Mouse (Mus musculus): ENCODE data around the gene Edn3.
A peak's percentile ranks its signal among the peaks of the same experiment; 100 is the strongest.

The Edn3 gene

GRCm38 (mm10) chr2:174760479-174761121 lies at the start of gene Edn3:
TSS of gene Edn3 (plus strand) at chr2:174760619.
- no peak for DNase-seq

GRCm38 (mm10) chr2:174712043-174712442 lies 48.4 kb upstream of the Edn3 start:
- DNase-seq = no peak

GRCm38 (mm10) chr2:174715938-174716337 lies 44.5 kb upstream of the Edn3 start:
- DNase-seq = no peak

- no peak for DNase-seq
Measured at GRCm38 (mm10) chr2:174717857-174718256, 42.6 kb upstream of the Edn3 start.

- no peak for DNase-seq
Measured at GRCm38 (mm10) chr2:174727114-174727823, 33.1 kb upstream of the Edn3 start.

GRCm38 (mm10) chr2:174731939-174732338 lies 28.5 kb upstream of the Edn3 start:
- DNase-seq = no peak

GRCm38 (mm10) chr2:174735270-174735669 lies 25.1 kb upstream of the Edn3 start:
- DNase-seq = no peak

GRCm38 (mm10) chr2:174747182-174747581 lies 13.2 kb upstream of the Edn3 start:
- DNase-seq = no peak

- DNase-seq = no peak
Measured at GRCm38 (mm10) chr2:174748381-174748780, 12.0 kb upstream of the Edn3 start.

GRCm38 (mm10) chr2:174753197-174753596 lies 7.2 kb upstream of the Edn3 start:
- DNase-seq = no peak

- no peak for DNase-seq
Measured at GRCm38 (mm10) chr2:174754231-174754630, 6.2 kb upstream of the Edn3 start.

- DNase-seq = no peak
Measured at GRCm38 (mm10) chr2:174759189-174759588, 1.2 kb upstream of the Edn3 start.

- no peak for DNase-seq
Measured at GRCm38 (mm10) chr2:174761452-174762101, 1.2 kb downstream of the Edn3 start.

- DNase-seq = no peak
Measured at GRCm38 (mm10) chr2:174762310-174762709, 1.9 kb downstream of the Edn3 start.

- DNase-seq = no peak
Measured at GRCm38 (mm10) chr2:174768891-174769528, 8.6 kb downstream of the Edn3 start.

GRCm38 (mm10) chr2:174774177-174775111 lies 14.0 kb downstream of the Edn3 start:
- no peak for DNase-seq

- no peak for DNase-seq
Measured at GRCm38 (mm10) chr2:174782016-174782415, 21.6 kb downstream of the Edn3 start.

- no peak for DNase-seq
Measured at GRCm38 (mm10) chr2:174782880-174783279, 22.5 kb downstream of the Edn3 start.

- DNase-seq = no peak
Measured at GRCm38 (mm10) chr2:174788830-174789229, 28.4 kb downstream of the Edn3 start.

GRCm38 (mm10) chr2:174792436-174793125 lies 32.2 kb downstream of the Edn3 start:
- DNase-seq = peak; percentile 3

- no peak for DNase-seq
Measured at GRCm38 (mm10) chr2:174793181-174793580, 32.8 kb downstream of the Edn3 start.

GRCm38 (mm10) chr2:174796998-174797397 lies 36.6 kb downstream of the Edn3 start:
- no peak for DNase-seq
